Mouse (Mus musculus): ENCODE measurements around the gene Adtrp.
A peak's percentile ranks its signal among the peaks of the same experiment; 100 is the strongest.

Adtrp gene

DNA sequence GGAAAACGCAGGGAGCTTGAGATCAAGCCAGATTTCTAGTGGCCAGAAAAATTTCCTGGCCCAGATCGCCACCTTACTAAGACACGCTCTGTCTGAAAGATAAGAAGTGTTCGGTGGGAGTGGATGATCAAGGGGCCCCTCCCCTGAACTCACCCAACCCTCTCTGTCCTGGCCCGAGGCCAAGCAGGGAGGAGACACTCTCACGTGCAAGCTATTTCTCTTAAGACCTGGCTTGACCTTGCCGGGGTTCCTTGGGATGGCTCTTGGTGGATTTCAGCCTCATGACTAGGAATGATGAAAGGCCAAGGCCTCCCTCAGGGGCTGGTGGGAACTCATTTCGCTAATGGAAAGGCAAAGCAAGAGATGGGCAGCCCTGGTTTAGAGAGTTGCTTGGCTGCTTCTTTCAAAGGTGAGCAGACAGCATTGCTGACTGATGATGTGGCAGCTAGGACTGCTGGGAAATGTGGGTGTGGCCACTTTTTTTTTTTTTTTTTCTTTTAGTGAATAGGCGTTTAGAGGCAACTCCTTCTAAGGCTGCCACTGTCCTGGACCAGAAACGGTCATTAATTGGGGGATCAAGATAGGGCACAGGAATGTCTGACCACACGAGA lies at the start of gene Adtrp:
Gene Adtrp (minus strand): TSS at position 169 of the 611 bp plus-strand sequence.
- peak; percentile 26 for DNase-seq (ENCODE audit: low read depth, low spot score)

DNA sequence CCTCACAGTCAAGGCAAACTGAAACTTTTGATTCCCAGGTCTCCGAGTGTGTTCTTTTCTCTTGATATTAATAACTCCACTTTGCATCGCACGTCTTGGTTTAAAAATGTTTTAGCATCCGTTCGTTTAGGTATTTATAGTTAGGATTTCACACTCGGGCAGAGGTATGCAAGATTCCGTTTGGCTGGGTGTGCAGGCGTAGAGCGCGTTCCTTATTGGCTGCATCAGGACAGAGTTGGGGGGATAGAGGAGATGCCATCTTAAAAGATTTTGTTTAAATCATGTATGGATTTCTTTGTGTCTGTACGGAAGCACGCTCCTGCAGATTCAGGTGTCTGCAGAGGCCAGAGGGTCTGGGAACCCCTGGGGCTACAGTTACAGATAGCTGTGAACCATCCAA lies 44.5 kb upstream of the Adtrp start:
- no peak for DNase-seq (ENCODE audit: low read depth, low spot score)

DNA sequence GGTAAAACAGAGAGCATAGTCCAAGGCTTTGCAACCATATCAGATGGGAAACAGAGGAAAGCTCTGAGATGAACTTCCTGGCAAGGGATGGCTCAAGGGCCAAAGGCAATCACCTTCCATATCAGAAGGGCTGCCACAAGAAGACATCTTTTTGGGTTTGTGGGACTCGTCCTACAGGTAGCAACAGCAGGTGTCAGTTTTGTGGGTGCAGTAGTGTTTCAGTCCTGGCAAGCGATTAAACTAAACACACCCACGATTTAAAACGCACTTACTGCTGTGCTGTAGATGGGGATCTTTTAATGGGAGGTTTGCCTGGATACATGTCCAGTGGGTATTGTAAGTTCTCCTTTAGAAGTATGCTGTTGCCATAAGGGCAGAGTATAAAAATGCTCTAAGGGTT lies 43.1 kb upstream of the Adtrp start:
- DNase-seq (ENCODE audit: low read depth, low spot score), result no peak

DNA sequence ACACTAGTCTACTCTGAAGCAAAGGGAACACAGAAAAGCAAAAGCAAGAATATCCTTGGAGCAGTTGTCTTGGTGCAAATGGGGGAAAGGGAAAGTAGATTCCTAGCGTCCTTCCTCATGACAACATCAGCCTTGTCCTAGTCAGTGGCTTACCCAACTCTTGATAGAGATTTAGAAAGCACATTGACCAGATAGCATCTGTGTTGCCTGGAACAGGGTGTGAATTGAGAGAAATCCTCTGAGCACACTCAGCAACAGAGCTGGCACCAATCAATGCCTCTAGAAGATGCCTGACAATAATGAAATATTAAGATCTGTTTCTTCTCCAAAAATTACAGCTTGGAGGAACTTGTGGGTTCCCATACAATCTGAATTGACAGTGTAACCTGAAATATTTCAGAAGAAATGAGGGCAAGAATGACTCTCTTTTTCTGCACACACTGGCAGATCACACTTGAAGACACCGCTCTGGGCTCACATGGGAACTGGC lies 42.7 kb upstream of the Adtrp start:
- no peak for DNase-seq (ENCODE audit: low read depth, low spot score)

DNA sequence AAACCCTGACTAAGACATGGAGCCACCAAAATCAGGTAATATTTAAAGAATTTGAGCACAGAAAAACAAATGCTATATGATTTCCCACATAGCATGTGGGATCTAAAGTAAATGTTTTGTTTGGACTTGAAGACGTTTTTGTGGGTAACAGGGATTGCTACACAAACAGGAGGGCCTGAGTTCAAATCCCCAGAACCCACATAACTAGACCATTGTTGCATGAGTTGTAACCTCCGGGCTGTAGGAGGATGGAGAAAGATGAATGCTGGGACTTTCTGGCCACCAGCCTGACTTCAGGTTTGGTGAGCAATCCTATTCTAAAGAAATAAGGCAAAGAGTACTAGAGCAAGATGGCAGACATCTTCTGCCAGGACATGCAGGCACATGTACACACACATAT lies 41.2 kb upstream of the Adtrp start:
- no peak for DNase-seq (ENCODE audit: low read depth, low spot score)

DNA sequence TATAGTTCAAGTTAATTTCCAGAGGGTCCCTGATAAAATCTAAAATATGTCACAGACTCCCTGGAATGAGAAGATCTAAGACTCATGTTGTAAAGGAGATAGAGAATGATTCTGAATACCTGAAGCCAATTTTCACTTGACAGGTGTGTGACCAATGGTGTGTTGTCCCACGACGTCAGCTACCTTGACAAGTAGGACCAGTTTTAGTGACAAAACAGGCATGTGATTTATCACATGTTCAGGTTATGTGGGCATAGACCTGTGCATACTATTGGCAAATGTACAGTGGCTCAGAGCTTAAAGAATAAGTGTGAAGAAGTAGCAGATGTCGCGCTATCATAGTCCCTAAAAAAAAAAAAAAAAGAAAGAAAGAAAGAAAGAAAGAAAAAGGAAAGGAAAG lies 38.6 kb upstream of the Adtrp start:
- DNase-seq (ENCODE audit: low read depth, low spot score), result no peak

DNA sequence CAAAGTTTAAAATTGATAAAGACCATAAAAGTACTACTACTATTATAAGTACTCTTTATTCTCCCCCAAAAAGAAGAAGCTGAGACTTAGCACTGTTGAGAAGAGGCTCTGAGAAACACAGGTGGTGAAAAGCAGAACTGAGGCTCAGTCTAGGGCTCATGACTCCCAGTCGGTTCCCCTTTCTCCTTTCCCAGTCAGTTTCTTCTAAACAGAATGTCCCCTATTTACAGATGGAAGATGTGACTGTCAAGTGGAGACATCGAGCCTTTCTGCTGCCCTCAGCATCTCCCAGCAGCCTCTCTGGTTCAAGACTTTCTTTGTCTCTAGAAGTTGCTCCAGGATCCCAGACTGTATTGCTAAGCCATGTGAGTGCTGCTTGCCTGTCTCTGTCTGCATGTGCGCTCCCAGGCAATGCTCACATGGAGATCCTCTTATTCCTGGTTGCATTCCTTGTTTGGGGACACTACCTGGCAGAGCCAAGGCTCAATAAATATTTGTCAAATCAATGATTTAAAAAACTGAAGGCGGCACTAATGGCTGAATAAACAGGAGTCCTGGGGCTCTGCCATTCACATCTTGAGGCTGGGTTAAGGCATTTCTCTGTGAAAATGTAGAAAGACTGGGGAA lies 36.3 kb upstream of the Adtrp start:
- DNase-seq (ENCODE audit: low read depth, low spot score), result no peak

DNA sequence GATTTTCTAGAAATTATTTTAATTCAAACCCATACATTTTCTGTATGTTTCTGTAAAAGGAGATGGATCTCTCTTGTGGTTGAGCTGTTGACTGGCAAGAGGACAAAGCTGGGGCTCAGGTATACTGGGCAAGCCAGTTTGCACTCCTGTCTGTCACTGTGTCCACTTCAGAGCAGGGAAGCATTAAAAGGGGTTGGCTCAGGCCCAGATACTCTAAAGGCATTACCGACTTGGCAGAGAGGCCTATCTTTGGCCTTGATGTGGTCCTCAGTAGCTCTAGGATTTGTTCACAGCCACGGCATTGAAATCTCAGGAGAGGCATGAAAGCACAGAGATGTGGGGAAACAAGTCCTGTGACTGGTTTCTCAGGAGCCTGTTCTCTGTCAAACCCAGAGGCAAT lies 33.7 kb upstream of the Adtrp start:
- DNase-seq (ENCODE audit: low read depth, low spot score), result no peak

DNA sequence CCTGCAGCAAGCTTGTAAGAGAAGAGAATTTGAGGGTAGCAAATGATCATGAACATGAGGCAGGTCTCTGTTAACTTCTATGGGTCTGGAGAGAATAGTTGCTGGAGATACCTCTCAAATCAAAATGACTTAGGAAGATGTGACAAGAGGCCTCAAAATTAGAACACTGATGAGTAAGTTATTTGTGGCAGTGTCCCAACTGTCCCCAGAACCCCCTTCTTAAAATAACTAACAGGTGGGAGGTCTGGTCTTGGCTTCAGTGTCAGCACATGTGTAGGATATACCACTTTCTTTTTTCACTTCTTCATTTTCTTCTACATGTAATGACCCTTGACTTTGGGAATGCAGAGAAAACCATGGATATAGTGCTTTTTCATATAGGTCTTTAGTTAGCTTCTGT lies 33.0 kb upstream of the Adtrp start:
- DNase-seq (ENCODE audit: low read depth, low spot score), result no peak

DNA sequence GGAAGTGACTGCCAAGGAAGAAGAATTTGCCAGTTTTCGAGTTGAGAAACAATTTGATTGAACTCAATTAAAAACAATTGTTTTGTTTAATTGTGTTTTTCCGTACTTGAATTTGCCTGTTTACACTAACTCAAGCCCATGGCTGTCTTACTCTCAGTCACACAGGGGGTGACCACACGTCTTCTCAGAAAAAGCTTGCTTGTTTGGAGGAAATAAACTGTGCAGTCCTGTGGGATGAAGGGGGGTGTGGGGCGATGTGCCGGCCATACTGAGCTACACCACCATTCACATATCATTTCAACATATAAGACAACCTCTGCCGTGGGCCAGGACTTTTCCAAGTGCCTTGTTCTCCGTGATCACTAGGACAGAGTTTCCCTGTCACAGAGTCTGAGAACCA lies 25.2 kb upstream of the Adtrp start:
- no peak for DNase-seq (ENCODE audit: low read depth, low spot score)

DNA sequence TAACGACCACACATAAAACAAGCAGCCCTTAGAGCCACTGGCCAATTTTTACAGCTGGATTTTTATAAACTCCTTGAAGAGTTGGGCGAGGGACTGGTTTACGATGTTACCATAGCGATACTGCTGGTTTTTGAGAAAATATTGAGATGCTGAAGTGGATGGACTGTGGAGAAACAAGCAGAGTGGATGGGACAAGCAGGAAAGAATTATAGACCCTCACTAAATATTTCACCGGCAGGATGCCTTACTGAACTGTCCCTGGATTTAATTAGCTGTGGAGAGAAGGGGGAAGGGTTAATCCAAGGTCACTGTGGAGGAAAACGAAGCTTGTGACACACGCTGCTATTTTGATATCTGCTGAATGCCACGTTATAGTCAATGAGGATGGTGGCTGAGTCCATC lies 24.7 kb upstream of the Adtrp start:
- DNase-seq (ENCODE audit: low read depth, low spot score), result peak; percentile 56

DNA sequence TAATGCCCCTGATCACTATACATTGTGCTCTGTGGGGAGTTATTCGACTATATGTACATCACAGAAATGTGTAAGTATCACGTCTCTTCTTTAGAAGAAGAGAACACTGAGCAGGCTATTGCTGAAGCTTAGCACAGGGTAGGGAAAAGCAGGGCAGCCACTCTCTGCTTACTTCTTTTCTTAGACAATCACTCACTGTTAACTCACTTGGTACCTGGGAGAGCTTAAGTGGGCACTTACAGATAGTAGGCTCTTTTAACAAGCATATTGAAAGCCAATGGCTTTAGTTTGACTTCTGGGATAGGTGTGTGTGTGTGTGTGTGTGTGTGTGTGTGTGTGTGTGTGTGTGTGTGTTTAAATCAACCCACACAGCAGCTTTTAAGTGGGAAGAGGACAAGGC lies 20.0 kb upstream of the Adtrp start:
- DNase-seq (ENCODE audit: low read depth, low spot score), result no peak

DNA sequence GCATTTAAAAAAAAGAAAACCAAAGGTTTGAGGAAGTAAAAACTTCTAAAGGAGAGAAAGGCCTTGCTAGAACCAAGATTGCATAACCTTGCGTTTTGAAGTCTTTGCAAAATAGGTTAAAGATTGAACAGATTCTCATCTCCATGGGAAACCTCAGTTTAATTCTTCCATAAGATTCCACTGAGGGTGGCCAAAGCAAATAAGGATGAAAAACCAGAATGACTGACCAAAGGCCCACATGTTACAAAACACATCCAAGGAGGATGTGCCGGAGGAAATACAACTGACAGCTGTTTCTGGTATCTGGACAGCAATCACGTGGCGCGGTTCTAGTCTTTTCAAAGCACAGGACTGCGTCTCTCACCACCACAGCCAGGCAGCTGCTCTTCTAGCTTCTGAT lies 18.1 kb upstream of the Adtrp start:
- DNase-seq (ENCODE audit: low read depth, low spot score), result no peak

DNA sequence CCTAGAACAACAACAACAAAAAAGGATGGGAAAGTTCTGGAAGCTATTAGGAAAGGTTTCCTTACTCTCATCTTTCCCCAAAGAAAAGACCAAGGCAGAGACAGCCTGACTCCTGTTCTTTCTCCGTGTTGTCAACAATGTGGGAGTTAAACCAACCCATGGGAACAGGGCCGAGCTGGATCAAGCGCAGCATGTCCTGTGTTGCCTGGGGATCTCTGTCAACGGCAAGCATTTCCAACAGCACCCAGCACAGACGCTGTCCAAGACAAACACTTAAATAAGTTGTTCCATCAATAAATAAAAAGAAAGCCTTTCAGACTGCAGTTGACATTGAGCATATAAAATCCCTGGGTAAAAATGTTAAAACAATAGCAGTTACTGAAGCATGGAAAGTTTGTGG lies 17.6 kb upstream of the Adtrp start:
- DNase-seq (ENCODE audit: low read depth, low spot score), result no peak

DNA sequence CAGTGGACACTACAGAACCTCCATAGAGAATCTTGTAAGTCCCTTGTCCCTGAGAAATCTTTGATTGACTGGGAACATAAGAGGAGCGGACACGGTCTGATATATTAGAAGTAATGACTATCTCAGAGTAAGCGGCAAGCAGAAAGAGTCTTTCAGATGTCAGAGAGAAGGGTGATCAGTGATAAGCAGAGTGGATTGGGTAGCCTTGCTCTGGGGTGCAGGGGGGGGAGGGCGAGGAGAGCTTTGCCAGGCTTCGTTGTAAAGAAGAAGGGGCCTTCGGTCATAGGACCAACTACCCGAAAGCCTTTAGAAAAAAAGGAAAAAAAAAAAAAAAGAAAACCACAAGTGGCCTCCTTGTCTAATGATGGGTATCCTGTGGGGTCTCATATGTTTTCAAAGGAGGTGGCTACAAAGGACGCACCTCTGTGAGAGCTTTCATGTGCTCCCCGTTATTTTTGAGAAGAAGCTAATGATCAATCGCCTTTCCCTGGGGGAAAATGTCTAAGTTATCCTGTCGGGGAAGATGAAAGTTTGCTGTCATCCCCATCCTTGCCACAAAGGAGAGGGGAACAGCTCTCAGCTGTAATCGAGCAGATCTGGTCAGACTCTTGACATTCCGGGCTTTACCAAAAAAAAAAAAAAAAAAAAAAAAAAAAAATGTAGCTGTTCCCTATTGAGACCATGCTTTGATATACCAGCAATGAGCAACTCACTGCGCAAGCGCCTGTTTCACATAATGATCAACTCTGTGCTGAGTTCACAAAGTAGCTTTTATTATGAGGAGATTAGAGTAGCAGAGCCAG lies 13.3 kb upstream of the Adtrp start:
- DNase-seq (ENCODE audit: low read depth, low spot score), result no peak

DNA sequence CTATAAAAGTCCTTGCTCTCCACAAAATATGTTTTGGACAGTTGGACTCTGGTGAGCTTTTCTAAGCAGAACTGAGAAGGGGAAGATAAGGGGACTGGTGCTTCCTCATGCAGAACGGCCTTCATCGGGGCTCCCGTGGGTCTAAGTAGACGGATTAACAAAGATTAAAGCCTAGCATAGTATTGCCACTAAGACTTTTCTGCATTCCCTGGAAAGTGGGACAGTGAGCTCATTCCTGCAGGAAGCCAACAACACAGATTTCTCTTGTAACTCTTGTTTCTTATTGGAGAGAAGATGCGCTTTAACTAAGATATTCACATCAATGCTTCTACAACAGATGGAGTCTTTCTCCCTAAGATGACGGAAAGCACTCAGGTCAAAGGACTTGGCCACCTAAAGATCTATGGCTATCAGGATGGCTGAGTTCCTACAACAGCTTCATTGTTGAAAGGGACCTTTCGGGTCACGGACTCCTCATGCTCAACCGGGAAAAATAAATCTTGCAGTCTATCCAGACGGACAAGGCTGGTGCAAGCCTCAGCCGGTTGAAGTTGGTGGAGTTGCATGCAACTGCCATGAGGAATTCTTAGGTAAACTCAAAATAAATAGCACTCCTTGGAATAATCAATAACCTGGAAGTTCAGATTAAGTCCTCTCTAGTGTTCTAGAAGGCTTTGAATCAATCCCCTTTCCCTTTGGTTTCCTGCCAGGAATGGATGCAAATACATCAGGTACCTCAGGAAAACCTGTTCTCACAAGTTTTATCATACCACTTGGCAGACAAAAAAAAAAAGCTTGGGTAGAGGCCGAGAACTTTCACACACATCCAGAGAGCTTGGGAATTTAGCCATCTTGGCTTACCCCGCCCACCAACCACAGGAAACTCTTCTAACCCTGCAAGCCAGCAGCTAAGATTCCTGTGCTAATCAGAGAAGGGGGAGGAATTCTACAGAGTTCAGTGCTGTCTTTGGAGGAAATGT lies 8.0 kb upstream of the Adtrp start:
- peak; percentile 76 for DNase-seq (ENCODE audit: low read depth, low spot score)

DNA sequence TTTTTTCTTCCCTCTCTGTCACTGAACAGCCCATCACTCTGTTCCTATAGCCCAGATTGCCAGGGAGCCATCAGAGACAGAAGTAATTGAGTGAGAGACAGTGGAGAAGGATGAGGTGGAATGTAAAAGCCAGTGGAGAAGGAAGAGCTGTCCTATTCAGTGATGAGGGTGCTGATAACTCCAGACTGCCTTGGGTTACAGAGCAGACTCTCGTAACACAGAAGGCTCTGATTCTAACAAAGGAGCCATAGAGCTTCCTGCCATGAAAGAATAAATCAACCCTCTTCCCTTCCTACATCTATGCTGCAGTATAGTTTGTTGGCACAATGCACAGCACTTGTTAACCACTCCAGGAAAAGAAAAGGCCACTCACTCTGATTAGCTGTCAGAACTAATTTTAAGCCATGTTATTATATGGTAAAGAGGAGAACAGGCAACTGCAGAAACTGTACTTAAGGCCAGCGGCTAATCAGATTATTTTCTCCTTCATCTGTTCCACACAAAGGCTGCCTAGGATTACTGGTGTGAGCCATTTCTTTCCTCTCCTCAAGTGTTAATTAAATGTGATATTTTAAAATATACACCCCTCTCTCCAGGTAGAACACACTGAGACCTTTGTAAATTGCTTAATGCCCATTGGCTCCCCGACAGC lies 3.4 kb upstream of the Adtrp start:
- peak; percentile 30 for DNase-seq (ENCODE audit: low read depth, low spot score)

DNA sequence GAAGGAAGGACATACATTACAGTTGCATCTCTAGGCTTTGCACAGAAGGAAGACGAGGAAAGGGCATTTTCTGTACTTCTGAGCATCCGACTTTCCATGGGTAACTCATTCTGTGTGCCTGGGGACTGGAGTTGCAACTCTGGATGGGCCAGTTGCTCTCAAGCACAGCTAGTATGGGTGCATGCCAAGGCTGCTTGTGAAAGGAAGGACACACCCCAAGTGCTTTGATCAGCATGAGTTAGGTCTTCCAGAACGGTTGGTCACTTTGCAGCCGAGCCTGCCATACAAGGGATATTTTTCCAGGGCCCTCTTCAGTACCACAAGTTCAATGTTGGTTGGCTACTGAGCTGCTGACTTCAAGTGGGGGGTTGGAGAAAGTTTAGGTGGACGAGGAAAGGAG lies 968 bp downstream of the Adtrp start:
- DNase-seq (ENCODE audit: low read depth, low spot score), result no peak

DNA sequence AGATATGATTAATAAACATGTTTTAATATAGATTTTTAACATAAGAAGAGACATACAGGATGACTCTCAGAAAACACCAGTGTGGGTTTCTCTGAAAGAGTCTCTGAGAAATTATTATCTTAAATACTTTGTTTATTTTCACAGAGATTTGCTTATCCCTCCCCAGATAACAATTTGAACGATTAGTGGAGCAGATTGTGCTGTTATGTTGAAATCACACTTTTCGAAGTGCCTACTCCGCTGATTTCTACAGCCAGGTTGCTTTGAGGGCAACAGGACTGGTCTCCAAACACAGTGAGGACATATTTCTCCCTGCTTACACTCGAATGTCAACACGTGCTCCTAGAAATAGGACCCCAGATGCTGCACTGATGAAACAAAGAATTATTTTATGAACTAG lies 2.5 kb downstream of the Adtrp start:
- no peak for DNase-seq (ENCODE audit: low read depth, low spot score)

DNA sequence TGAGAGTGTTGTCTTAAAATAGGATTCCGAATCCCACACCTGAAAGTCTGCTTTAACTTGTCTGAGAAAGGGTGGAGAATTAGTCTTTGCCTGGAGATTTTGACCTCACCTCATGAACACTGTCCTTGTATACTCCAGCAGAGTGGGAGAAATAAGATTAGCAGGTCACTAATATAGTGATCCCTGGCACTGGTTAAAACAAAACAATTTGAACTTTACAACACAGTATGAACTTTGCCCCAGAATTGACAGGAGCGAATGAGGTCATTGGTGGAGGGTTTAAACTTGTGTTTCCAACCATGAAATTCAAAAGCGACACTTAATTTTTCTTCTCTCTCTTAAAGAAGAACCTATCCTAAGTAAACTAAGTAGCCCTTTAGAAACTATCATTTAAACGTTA lies 3.4 kb downstream of the Adtrp start:
- DNase-seq (ENCODE audit: low read depth, low spot score), result no peak

DNA sequence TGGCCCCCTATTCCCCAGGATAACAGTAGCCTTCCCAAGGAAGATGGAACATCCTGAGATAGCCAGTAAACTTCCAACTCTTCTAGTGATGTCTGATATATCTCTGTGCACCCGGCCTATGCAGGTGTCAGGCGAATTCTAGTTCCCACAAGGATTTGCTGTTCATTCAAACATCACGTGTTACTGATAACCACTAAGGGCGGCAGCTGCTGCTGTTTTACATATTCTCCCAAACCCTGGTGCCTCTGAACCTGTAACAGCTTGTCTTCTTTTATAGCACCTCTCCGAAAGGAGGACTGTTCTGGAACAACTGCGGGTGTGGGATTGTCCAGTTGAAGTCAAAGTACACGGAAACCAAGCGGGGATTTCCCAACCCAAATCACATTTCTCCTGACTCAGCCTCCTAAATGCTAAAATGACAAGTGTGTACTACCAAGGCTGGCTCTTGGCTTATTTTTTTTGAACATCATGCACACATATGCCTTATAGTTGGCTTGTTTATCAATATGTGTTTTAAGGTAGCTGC lies 13.8 kb downstream of the Adtrp start:
- no peak for DNase-seq (ENCODE audit: low read depth, low spot score)
